Mouse (Mus musculus) liver, embryonic 14.5 days (tissue): Measurements from ENCODE around the gene Vav3. TPM values are rescaled to one million over a fixed set of nuclear protein-coding genes. Genes with fewer than 3 reads are reported as not detected.

ENCODE experiments used
- ATAC-seq: fragments of 200-750 bp; cut with Nextera tagmentation; 2 replicates; pipeline ENCODE4 v1.8.0; 2017; ENCODE audit warnings: moderate number of reproducible peaks, mild to moderate bottlenecking, moderate library complexity; ENCODE audit not compliant: insufficient read depth
- DNase-seq, 3 experiments: peaks; one replicate each; pipeline ENCODE4 v3.0.0-alpha.2; 2012 to 2013; ENCODE audit warnings: low read depth in 3 of 3, low spot score in 3 of 3
- H3K27ac ChIP-seq: fragments of 300-500 bp; sonication (generic); 2 replicates; pipeline ENCODE4 v1.5.1; 2014; ENCODE audit warnings: moderate library complexity, mild to moderate bottlenecking, control low read depth, inconsistent platforms
- H3K27me3 ChIP-seq: fragments of 300-500 bp; sonication (generic); 2 replicates; pipeline ENCODE4 v1.6.1; 2014; ENCODE audit warnings: mild to moderate bottlenecking, low read length, moderate library complexity; ENCODE audit not compliant: control insufficient read depth, insufficient read depth
- H3K36me3 ChIP-seq: fragments of 300-500 bp; sonication (generic); replicated peaks from 2 replicates; pipeline ENCODE4 v1.6.1; 2014; ENCODE audit warnings: low read depth; ENCODE audit not compliant: control insufficient read depth, insufficient read depth
- H3K4me1 ChIP-seq, 2 experiments: fragments of 200-500 bp in 1 of 2; fragments of 300-500 bp in 1 of 2; sonication (generic) in 1 of 2; replicated peaks; 2 replicates each; pipeline ENCODE4 v1.6.1; 2012 to 2014; ENCODE audit warnings: antibody characterized with exemption in 1 of 2, inconsistent platforms in 1 of 2, low read length in 1 of 2; ENCODE audit not compliant: control insufficient read depth in 2 of 2, insufficient read depth in 2 of 2
- H3K4me2 ChIP-seq: fragments of 300-500 bp; sonication (generic); 2 replicates; pipeline ENCODE4 v1.6.1; 2014; ENCODE audit warnings: low read depth, mild to moderate bottlenecking, control low read depth, moderate library complexity
- H3K4me3 ChIP-seq, 2 experiments: fragments of 200-500 bp in 1 of 2; fragments of 300-500 bp in 1 of 2; sonication (generic) in 1 of 2; 2 replicates each; pipeline ENCODE4 v1.5.1; 2012 to 2014; ENCODE audit warnings: low read depth in 2 of 2, low read length in 2 of 2, mild to moderate bottlenecking in 2 of 2, control low read depth in 1 of 2, inconsistent platforms in 1 of 2, moderate library complexity in 1 of 2; ENCODE audit not compliant: insufficient read depth in 1 of 2
- H3K9ac ChIP-seq: fragments of 300-500 bp; sonication (generic); replicated peaks from 2 replicates; pipeline ENCODE4 v1.6.1; 2014; ENCODE audit warnings: mild to moderate bottlenecking, control low read depth, moderate library complexity
- H3K9me3 ChIP-seq: fragments of 300-500 bp; sonication (generic); 2 replicates; pipeline ENCODE4 v1.6.1; 2016; ENCODE audit warnings: low read length, mixed read lengths; ENCODE audit not compliant: control insufficient read depth
- CTCF ChIP-seq: IDR thresholded peaks from 2 replicates; pipeline ENCODE4 v1.5.1; 2016; ENCODE audit warnings: antibody characterized with exemption, low read depth, control low read depth
- EP300 ChIP-seq: IDR thresholded peaks from 2 replicates; pipeline ENCODE4 v1.6.1; 2016; ENCODE audit warnings: antibody characterized with exemption, low read depth
- WGBS: fragments of 180-500 bp; shearing (Covaris S2); extraction: QIAGEN DNeasy Blood & Tissue Kit; methylation state at CpG from one replicate; pipeline ENCODE4 v1.1.7; 2014; ENCODE audit not compliant: insufficient replicate concordance; 5-methylcytosine and 5-hydroxymethylcytosine counted together
- polyA plus RNA-seq, 2 experiments: library from polyadenylated mRNA; depleted of rRNA in 1 of 2; stranded (reverse) in 1 of 2; unstranded in 1 of 2; fragments of >200 nt; fragmentation: Nextera tagmentation in 1 of 2; extraction: Ambion mirVana in 1 of 2; gene quantifications; 2 replicates each; pipeline versions ENCODE4 v1.2.1 to v1.2.3; 2012 to 2014

Gene Vav3
- polyA plus RNA-seq, 2 experiments, result 1.2 to 2.8 TPM

DNA sequence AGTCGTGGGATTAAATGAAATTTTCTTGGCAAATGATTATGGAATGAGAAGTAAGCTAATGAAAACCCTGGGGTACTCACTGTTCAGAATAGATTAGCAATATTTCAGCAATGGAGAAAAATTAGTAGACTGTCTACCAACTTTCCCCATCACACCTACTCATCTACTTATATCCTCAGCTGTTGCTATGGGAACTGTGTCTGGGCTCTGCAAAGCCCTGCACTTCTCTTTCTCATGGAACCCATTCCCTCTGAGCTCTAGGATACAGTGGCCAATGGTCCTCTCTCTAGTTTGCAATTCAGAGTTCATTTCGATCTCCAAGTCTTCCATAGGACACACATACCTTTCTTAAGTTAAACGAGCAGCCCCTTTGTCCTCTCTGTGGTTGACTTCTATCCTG lies 352.2 kb downstream of the Vav3 start:
- Histone ChIP-seq H3K27ac (no peak overlapping the region), H3K4me2 (no peak overlapping the region), H3K9me3 (no peaks in the 10 kb centered on the region), H3K27me3 (no peaks in the 10 kb centered on the region), H3K36me3 (no peaks in the 10 kb centered on the region), H3K4me1 (no peaks in the 10 kb centered on the region), H3K9ac (no peak overlapping the region), H3K4me3 (no peak overlapping the region)
- no peak for ATAC-seq
- TF ChIP-seq CTCF, result no peak
- no peak for TF ChIP-seq EP300
- DNase-seq, result no peak
- 46% methylated on average over 3 of the region's 3 CpGs for WGBS

DNA sequence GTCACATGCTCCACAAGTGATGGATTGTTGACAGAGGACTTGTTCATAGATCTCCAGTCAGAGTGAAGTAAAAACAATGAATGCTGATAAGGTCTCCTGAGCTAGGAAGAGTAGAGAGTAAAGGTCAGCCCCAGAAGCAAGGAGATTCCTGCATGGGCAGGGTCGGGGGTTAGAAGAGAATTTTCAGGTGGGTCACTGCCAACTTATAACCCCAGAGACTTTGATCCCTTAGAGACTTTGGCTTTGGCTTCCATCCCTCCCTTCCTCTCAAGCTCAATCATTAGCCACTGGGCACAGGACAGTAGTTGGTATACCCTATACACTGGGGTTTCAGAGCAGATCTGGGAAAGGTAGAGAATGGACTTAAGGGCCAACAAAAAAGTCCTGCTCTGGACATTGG lies 360.8 kb downstream of the Vav3 start:
- ATAC-seq, result no peak
- no peak overlapping the region for H3K27ac ChIP-seq
- no peak for TF ChIP-seq EP300
- no peak for TF ChIP-seq CTCF

DNA sequence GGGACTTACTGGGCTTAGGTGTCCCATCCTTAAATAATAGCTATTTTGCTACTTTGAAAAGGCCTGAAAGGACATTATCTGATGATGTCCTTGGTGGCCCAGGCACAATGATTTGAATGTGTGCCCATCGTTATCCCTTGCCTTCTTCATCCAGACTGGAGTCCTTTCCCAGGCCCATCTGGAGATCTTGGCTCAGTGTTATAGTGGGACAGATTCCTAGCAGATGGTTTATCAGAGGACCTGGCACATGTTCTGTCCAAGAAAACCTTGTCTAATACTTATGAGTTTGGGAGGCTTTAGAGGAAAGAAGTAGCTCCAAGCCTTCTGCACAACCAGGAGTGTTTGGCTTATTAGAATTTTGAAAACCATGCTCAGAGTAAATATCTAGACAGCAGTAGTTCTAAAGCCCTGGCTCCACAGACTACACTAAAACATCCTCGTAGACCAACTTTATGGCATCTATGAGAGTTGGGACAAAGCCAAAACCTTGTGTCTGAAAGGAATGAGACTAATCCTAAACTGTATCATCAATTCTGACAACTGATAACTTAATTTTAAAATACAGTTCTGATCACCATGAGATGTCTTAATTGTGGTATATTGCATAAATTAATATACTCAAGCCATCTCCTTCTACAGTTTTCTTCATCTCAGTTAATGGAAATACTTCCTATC lies 367.5 kb downstream of the Vav3 start:
- no peak overlapping the region for H3K9ac ChIP-seq
- H3K4me3 ChIP-seq, result no peak overlapping the region
- H3K27me3 ChIP-seq, result no peaks in the 10 kb centered on the region
- TF ChIP-seq EP300 (no peak), CTCF (no peak)
- DNase-seq (no peak), ATAC-seq (no peak)
- H3K9me3 ChIP-seq, result no peaks in the 10 kb centered on the region
- H3K4me1 ChIP-seq, result no peaks in the 10 kb centered on the region
- H3K27ac ChIP-seq, result no peak overlapping the region
- WGBS, result 62% methylated on average over 2 of the region's 2 CpGs
- no peak overlapping the region for H3K4me2 ChIP-seq
- no peaks in the 10 kb centered on the region for H3K36me3 ChIP-seq

More for the DNA sequence above, 360.8 kb downstream of the Vav3 start:
- H3K4me1 ChIP-seq, result no peaks in the 10 kb centered on the region
- no peak overlapping the region for H3K9ac ChIP-seq
- no peaks in the 10 kb centered on the region for H3K9me3 ChIP-seq
- H3K4me2 ChIP-seq, result no peak overlapping the region
- DNase-seq, result no peak
- no peaks in the 10 kb centered on the region for H3K36me3 ChIP-seq
- no peaks in the 10 kb centered on the region for H3K27me3 ChIP-seq
- H3K4me3 ChIP-seq, result no peak overlapping the region
- WGBS, result 19% methylated on average over 1 of the region's 1 CpGs

DNA sequence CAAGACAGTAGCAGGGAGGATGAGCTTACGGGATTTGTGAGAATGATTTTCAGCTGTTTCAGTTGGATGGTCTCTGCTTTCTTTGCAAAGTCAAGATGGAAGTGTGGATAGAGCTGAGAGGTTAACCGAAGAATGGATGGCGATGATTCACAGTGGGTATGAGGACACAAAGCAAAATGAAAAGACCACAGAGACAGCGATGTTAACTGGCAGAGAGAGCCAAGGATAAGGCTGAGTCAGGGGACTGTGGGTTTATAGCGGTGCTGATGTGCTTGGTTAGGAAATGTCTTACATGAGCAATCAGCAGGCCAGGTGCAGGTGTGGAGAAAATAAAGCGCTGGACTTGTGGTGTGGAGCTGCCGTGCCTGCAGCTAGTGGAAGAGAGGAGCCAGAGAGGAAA lies 371.3 kb downstream of the Vav3 start:
- WGBS, result 65% methylated on average over 7 of the region's 7 CpGs

DNA sequence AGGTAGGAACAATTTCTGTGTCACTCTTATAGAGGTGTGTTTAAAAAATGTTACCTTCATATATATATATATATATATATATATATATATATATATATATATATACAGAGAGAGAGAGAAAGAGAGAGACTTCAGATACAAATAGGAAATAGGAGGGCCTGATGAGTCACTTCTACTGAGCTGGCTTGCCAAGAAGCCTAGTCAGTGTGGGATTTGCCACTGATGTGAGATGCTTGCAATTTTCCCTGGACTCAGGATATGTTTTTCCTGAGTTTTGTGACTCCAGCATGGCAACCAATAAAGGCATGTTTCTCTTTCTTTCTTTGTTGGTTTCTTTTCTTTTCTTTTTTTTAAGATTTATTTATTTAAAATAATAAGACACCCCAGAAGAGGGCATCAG lies 374.0 kb downstream of the Vav3 start:
- ATAC-seq (no peak), DNase-seq (no peak)
- no peak overlapping the region for H3K4me3 ChIP-seq
- no peaks in the 10 kb centered on the region for H3K9me3 ChIP-seq
- H3K4me1 ChIP-seq, result no peaks in the 10 kb centered on the region
- H3K27ac ChIP-seq, result no peak overlapping the region
- no peak overlapping the region for H3K9ac ChIP-seq
- no peak overlapping the region for H3K4me2 ChIP-seq
- TF ChIP-seq EP300, result no peak
- no peak for TF ChIP-seq CTCF
- no peaks in the 10 kb centered on the region for H3K36me3 ChIP-seq
- H3K27me3 ChIP-seq, result no peaks in the 10 kb centered on the region

More for the DNA sequence above, 371.3 kb downstream of the Vav3 start:
- DNase-seq (no peak), ATAC-seq (no peak)
- Histone ChIP-seq H3K9ac (no peak overlapping the region), H3K4me3 (no peak overlapping the region), H3K4me2 (no peak overlapping the region), H3K27ac (no peak overlapping the region), H3K9me3 (no peaks in the 10 kb centered on the region), H3K36me3 (no peaks in the 10 kb centered on the region), H3K27me3 (no peaks in the 10 kb centered on the region), H3K4me1 (no peaks in the 10 kb centered on the region)
- TF ChIP-seq EP300, result no peak
- TF ChIP-seq CTCF, result no peak
